Mouse (Mus musculus) ES-E14 (cell line): ENCODE data around the gene Ms4a14. TPM values are rescaled to one million over a fixed set of nuclear protein-coding genes. Genes with fewer than 3 reads are reported as not detected.

Experiments
- DNase-seq: peaks from one replicate; pipeline ENCODE4 v3.0.0-alpha.2; 2013; ENCODE audit warnings: low read depth, low spot score
- H3K27ac ChIP-seq: 2 replicates; pipeline ENCODE4 v1.5.1; 2012; ENCODE audit warnings: low read depth, mild to moderate bottlenecking, low read length, moderate library complexity, mixed read lengths; ENCODE audit not compliant: poor library complexity, insufficient read depth, severe bottlenecking
- H3K36me3 ChIP-seq: 2 replicates; pipeline ENCODE4 v1.6.1; 2012; ENCODE audit warnings: mild to moderate bottlenecking, low read length, moderate library complexity, mixed read lengths; ENCODE audit not compliant: control insufficient read depth, poor library complexity, insufficient read depth, severe bottlenecking
- H3K4me1 ChIP-seq, 2 experiments: fragments of 150-350 bp in 1 of 2; sonication (generic) in 1 of 2; 2 replicates each; pipeline ENCODE4 v1.6.1; 2012; ENCODE audit warnings: low read length in 2 of 2, mild to moderate bottlenecking in 1 of 2, mixed read lengths in 1 of 2; ENCODE audit not compliant: control insufficient read depth in 2 of 2, insufficient read depth in 2 of 2, poor library complexity in 1 of 2
- H3K4me3 ChIP-seq, 2 experiments: fragments of 150-350 bp in 1 of 2; sonication (generic) in 1 of 2; 2 replicates each; pipeline ENCODE4 v1.5.1; 2012; ENCODE audit warnings: low read length in 2 of 2, low read depth in 1 of 2, mild to moderate bottlenecking in 1 of 2, mixed read lengths in 1 of 2; ENCODE audit not compliant: insufficient read depth in 1 of 2, poor library complexity in 1 of 2, severe bottlenecking in 1 of 2
- H3K9ac ChIP-seq: 2 replicates; pipeline ENCODE4 v1.6.1; 2012; ENCODE audit warnings: low read depth, mild to moderate bottlenecking, low read length, mixed read lengths; ENCODE audit not compliant: poor library complexity, insufficient read depth, severe bottlenecking
- H3K9me3 ChIP-seq: fragments of 150-350 bp; sonication (generic); 2 replicates; pipeline ENCODE4 v1.6.1; 2012; ENCODE audit warnings: low read depth, mild to moderate bottlenecking, low read length; ENCODE audit not compliant: control insufficient read depth, insufficient read depth
- CHD2 ChIP-seq: IDR thresholded peaks from 2 replicates; pipeline ENCODE4 v1.6.1; 2014; ENCODE audit warnings: mild to moderate bottlenecking, low read depth, low read length, inconsistent platforms
- HCFC1 ChIP-seq: IDR thresholded peaks from 2 replicates; pipeline ENCODE4 v1.6.1; 2012; ENCODE audit warnings: low read length, inconsistent platforms, borderline replicate concordance; ENCODE audit not compliant: insufficient read depth
- MAFK ChIP-seq: IDR thresholded peaks from 2 replicates; pipeline ENCODE4 v1.6.1; 2014; ENCODE audit warnings: mild to moderate bottlenecking, low read depth, low read length, inconsistent platforms; ENCODE audit not compliant: insufficient read depth
- ZC3H11A ChIP-seq: IDR thresholded peaks from 2 replicates; pipeline ENCODE4 v1.6.1; 2012; ENCODE audit warnings: low read depth, mild to moderate bottlenecking, inconsistent platforms, low read length, borderline replicate concordance
- ZNF384 ChIP-seq: IDR thresholded peaks from 2 replicates; pipeline ENCODE4 v1.6.1; 2012; ENCODE audit warnings: low read depth, low read length, inconsistent platforms
- in situ Hi-C, 2 experiments: fragments of 600-800 bp; cut with MboI; formaldehyde crosslinking; loops; one replicate each; pipeline ENCODE4 v1.15.1; 2025; ENCODE audit warnings: low sequenced_read_pairs in 2 of 2, inconsistent platforms in 1 of 2; ENCODE audit not compliant: unreplicated experiment in 2 of 2
- total RNA-seq: library from RNA; depleted of rRNA; stranded (reverse); fragments of 300-350 nt; gene quantifications from 2 replicates; pipeline ENCODE4 v1.2.3, GENCODE M21; 2012; rRNA removed

The Ms4a14 gene
- total RNA-seq, result 0.69 and 0.71 TPM in 2 replicates

GRCm38 (mm10) chr19:11314354-11314753 is at the start of gene Ms4a14:
Gene Ms4a14, minus strand, starts transcription at chr19:11314454.
- TF ChIP-seq ZC3H11A, result no peak
- TF ChIP-seq MAFK, result no peak
- no peak for TF ChIP-seq ZNF384
- Histone ChIP-seq H3K9me3 (no peaks in the 10 kb centered on the region), H3K9ac (no peak within 1 kb of the TSS), H3K4me3 (no peak within 1 kb of the TSS), H3K27ac (no peak within 1 kb of the TSS), H3K4me1 (0 out of 4 replicates have a peak, but pooled peaks cover 2 to 3% of the 10 kb centered on the region in 2 experiments), H3K36me3 (no peaks in the 10 kb centered on the region)
- in situ Hi-C loops, result no loop called here
- no peak for DNase-seq

GRCm38 (mm10) chr19:11362002-11362401 is 47.7 kb upstream of the Ms4a14 start:
- H3K4me1 ChIP-seq, result no peaks in the 10 kb centered on the region
- no peak for DNase-seq
- no peak overlapping the region for H3K9ac ChIP-seq
- H3K9me3 ChIP-seq, result no peaks in the 10 kb centered on the region
- in situ Hi-C loops, result no loop called here
- no peak overlapping the region for H3K4me3 ChIP-seq
- no peaks in the 10 kb centered on the region for H3K36me3 ChIP-seq
- no peak overlapping the region for H3K27ac ChIP-seq
- no peak for TF ChIP-seq ZNF384
- no peak for TF ChIP-seq MAFK
- no peak for TF ChIP-seq CHD2
- no peak for TF ChIP-seq ZC3H11A
- no peak for TF ChIP-seq HCFC1

- TF ChIP-seq MAFK (no peak), HCFC1 (no peak), ZC3H11A (0 out of 2 replicates have a peak, but pooled peaks have one; percentile 7), CHD2 (no peak)
- Histone ChIP-seq H3K4me1 (no peaks in the 10 kb centered on the region), H3K9me3 (no peaks in the 10 kb centered on the region), H3K36me3 (no peaks in the 10 kb centered on the region), H3K27ac (no peak overlapping the region), H3K9ac (no peak overlapping the region), H3K4me3 (no peak overlapping the region)
- DNase-seq, result no peak
- in situ Hi-C loops, result no loop called here
These were observed 45.9 kb upstream of the Ms4a14 start for GRCm38 (mm10) chr19:11360106-11360505.

GRCm38 (mm10) chr19:11355730-11356129 is 41.5 kb upstream of the Ms4a14 start:
- Histone ChIP-seq H3K9me3 (no peaks in the 10 kb centered on the region), H3K27ac (no peak overlapping the region), H3K4me3 (no peak overlapping the region), H3K4me1 (no peaks in the 10 kb centered on the region), H3K36me3 (no peaks in the 10 kb centered on the region), H3K9ac (no peak overlapping the region)
- TF ChIP-seq MAFK (no peak), CHD2 (no peak), HCFC1 (no peak), ZC3H11A (no peak), ZNF384 (no peak)
- DNase-seq, result no peak
- in situ Hi-C loops, result no loop called here

GRCm38 (mm10) chr19:11351878-11352277 is 37.6 kb upstream of the Ms4a14 start:
- Histone ChIP-seq H3K4me3 (no peak overlapping the region), H3K4me1 (no peaks in the 10 kb centered on the region), H3K9me3 (no peaks in the 10 kb centered on the region), H3K36me3 (no peaks in the 10 kb centered on the region), H3K9ac (no peak overlapping the region), H3K27ac (no peak overlapping the region)
- TF ChIP-seq HCFC1 (no peak), ZC3H11A (0 out of 2 replicates have a peak, but pooled peaks have one; percentile 12)
- no peak for DNase-seq
- in situ Hi-C loops, result no loop called here
